Mouse (Mus musculus) retina, adult 2 months (tissue): ENCODE measurements around the gene Kif3a.
A peak's percentile ranks its signal among the peaks of the same experiment; 100 is the strongest.

ENCODE experiments used
- DNase-seq: peaks from one replicate; pipeline ENCODE4 v3.0.0-alpha.2; 2012; ENCODE audit warnings: low read depth, low spot score

Gene Kif3a

GRCm38 (mm10) chr11:53567224-53568014 lies at the start of gene Kif3a:
TSS of gene Kif3a (plus strand) at chr11:53567379.
- peak; percentile 92 for DNase-seq

DNA sequence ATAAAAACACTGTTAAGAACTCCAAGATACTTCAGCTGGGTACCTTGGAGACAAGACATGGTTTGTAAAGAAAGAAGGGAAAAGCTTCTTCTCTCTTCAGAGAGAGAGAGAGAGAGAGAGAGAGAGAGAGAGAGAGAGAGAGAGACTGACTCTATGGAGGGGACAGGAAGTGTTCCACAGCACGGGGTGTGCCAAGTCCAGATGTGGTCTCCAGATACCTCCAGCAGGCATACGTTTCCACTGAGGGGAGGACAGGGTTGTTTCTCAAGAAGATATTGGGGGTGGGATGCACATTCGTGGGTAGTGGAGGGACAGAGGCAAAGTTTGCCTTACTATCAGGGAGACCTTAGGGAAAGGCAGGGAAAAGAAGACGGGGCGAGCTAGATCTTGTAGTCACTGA lies 48.4 kb upstream of the Kif3a start:
- DNase-seq: no peak

GRCm38 (mm10) chr11:53519207-53520121 lies 47.7 kb upstream of the Kif3a start, which contains the start of gene Sept8:
TSS of gene Sept8 (plus strand) at chr11:53519257.
- no peak for DNase-seq

- DNase-seq: no peak
These were observed 46.8 kb upstream of the Kif3a start for GRCm38 (mm10) chr11:53520122-53520978.

GRCm38 (mm10) chr11:53521120-53521820 lies 45.9 kb upstream of the Kif3a start:
- no peak for DNase-seq

DNA sequence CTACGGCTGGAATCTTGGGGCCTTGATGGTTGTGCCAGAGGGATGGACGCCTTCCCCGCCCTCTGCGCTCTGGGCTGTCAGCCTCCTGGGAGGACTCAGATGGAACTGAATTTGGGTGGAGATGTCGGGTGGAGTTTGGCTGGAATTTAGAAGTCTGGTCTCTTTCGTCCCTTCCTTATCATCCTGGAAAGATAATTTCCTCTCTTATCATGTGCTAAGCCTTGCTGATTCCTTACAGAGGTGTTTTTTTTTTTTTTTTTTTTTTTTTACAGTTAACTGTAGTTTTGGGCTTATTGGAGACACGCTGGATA lies 45.4 kb upstream of the Kif3a start:
- no peak for DNase-seq

GRCm38 (mm10) chr11:53522362-53522761 lies 44.8 kb upstream of the Kif3a start:
- no peak for DNase-seq

DNA sequence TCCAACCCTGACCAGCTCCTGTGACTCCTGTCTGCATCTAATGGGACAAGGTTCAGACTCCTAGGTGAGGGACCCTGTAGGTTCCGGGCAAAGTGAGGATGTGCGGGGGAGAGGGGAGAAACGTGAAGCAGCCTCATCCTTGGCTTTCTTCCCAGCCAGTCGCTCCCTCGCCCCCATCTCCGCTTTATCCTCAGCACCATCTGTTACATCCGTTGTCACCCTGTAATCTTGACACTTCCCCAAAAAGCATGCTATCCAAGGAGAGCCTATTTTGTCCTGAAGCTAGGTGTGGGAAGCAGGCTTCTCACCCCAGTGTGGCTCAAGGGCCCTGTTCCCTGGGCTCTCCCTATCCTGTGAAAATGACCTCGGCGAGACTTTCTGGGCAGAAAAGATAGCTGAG lies 44.2 kb upstream of the Kif3a start:
- no peak for DNase-seq

- no peak for DNase-seq
These were observed 43.4 kb upstream of the Kif3a start for GRCm38 (mm10) chr11:53523545-53524405.

- no peak for DNase-seq
These were observed 42.3 kb upstream of the Kif3a start for GRCm38 (mm10) chr11:53524905-53525304.

DNA sequence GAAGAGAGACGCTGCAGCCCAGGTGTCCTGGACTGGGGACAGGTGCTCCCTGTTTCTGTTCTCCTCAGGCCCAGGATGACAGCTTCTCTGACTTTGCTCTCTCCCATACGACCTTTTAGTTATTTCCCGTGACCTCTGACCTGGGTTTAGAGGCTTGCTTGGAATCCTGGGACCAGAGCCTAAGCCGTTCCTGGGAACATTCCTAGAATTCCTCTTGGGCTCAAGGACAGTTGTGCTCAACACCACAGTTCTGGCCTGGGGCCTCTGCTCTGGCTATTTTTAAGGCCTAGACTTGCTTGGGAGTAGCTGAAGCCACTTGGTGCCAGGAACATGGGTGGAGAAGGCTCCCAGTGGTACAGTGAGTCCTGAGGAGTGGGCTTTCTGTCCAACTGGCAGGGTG lies 41.7 kb upstream of the Kif3a start:
- DNase-seq: no peak

DNA sequence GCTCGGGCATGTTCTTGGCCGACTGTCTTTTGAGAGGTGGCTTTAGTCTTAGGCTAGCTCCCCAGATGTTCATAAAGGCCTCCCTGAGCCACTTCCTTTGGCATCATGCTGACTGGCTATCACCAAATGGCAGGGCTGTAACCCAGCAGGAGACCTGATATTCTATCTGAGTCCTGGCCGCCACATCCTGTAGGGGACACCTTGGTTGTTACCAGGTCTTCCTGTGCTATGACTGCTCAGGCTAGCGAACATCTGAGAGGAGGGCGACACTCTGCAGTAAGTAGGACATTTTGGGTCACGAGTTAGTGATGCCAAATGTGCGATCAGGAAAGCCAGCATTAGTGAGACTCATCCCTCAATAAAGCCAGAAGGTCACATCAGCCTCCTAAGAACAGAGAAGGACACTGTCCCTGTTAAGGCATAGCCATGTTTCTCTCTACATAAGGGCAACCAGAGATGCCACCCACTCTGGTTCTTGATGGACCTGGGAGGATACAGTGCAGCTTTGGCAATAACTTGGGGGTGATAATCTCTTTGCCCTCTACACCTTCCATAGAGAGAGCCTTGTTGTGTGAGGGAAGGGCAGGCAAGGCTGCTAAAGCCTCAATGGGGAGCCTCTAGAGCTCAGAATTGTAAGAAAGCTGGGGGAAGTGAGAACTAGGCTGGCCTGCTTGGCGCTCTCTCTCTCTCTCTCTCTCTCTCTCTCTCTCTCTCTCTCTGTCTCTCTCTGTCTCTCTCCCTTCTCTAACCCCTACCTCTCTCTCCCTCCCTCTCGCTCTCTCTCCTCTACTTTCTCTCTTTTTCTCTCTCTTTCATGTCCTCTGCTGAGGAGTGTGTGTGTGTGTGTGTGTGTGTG lies 38.6 kb upstream of the Kif3a start:
- no peak for DNase-seq

- no peak for DNase-seq
These were observed 38.0 kb upstream of the Kif3a start for GRCm38 (mm10) chr11:53529253-53529557.

DNA sequence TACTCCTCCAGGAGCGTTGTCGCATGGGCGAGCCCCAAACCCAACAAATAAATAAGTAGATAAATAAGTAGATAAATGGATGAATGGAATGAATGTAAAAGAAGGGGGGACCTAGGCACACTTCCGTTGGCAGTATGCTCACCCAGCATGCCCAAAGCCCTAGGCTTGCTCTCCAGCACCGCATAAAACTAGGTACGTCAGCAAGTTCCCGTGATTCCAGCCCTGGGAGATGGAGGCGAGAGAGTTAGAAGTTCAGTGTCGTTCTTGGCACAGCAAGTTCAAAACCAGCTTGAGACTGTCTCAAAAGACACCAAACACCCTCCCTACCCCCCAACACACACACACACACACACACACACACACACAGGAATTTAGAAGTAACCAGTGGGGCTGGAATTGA lies 37.2 kb upstream of the Kif3a start:
- DNase-seq: no peak

- DNase-seq: no peak
These were observed 35.5 kb upstream of the Kif3a start for GRCm38 (mm10) chr11:53531578-53532230.

DNA sequence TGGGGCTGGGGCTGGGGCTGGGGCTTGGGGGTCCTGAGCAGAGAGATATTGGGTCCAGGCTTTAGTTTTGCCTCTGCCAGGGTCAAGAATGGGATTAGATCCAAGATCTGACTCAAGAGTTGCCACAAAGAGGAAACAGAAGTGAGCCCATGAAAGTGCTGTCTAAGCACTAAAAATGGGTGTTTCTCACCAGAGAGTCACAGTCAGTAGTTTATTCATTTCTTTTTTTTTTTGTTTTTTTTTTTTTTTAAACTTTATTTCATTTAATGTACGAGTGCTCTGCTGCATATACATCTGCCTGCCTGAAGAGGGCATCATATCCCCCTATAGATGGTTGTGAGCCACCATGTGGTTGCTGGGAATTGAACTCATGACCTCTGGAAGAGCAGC lies 35.0 kb upstream of the Kif3a start:
- no peak for DNase-seq

DNA sequence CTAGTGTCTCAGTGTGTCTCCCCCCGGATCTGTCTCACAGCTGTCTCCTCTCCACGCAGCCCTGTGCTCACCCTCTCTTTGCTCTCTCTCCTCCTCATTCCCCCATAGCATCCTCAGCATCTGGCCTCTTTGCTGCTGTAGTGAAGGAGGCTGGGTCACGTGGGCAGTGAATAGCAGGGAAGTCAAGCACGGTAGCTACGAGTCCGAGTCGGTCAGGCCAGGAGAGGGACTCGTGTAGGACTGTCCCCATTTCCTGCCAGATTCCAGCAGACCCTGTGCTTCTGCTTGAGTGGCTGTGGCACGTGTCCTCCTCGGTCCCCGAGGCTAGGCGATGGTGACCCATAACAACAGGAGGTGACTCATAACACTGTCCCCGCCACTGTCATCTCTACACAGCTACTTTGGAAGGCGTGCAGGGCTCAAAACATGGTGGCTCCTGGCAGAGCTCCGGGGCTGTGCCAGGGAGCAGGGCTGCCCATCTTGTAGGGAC lies 28.1 kb upstream of the Kif3a start:
- DNase-seq: no peak

DNA sequence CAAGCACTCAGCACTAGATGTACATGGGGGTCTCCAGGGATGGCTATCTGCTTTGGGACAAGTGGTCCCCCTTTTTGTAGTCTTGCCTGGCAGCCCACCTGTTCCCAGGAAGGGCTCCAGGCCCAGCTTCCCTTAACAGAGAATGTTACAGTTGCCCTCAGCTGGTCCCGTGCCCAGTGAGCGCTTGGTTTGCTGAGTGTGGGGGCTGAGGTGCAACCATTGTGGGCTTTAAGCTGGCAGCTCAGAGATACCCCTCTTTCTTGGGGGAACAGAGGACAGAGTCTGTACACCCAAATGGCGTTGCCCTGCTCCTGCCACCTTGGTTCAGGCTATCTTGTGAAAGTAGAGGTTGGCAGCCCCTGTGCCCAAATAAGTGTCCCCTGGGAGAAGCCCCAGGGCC lies 26.8 kb upstream of the Kif3a start:
- no peak for DNase-seq

- DNase-seq: no peak
These were observed 26.0 kb upstream of the Kif3a start for GRCm38 (mm10) chr11:53541222-53541621.
